Mouse (Mus musculus) bone marrow macrophage, adult 2 months (primary cell): ENCODE results near the gene Zdhhc14.

Experiments used
- CTCF ChIP-seq: IDR thresholded peaks from 2 replicates; pipeline ENCODE4 v1.5.1; 2012; ENCODE audit warnings: low read depth, mild to moderate bottlenecking, low read length, moderate library complexity
- POLR2A ChIP-seq: IDR thresholded peaks from 2 replicates; pipeline ENCODE4 v1.6.1; 2012; ENCODE audit warnings: mild to moderate bottlenecking, low read depth, low read length, borderline replicate concordance

GRCm38 (mm10) chr17:5467177-5467576 is 25.2 kb upstream of the Zdhhc14 start:
- TF ChIP-seq POLR2A (no peak), CTCF (no peak)
